Mouse (Mus musculus) lung, embryonic 15.5 days (tissue): ENCODE results near the gene 6430628N08Rik. TPM values are rescaled to one million over a fixed set of nuclear protein-coding genes. Genes with fewer than 3 reads are reported as not detected.
A peak's percentile ranks its signal among the peaks of the same experiment; 100 is the strongest.

Source experiments
- ATAC-seq: fragments of 200-750 bp; cut with Nextera tagmentation; 2 replicates; pipeline ENCODE4 v1.8.0; 2017; ENCODE audit warnings: moderate number of reproducible peaks, borderline replicate concordance; ENCODE audit not compliant: low FRiP score, low TSS enrichment; ENCODE audit errors: extremely low read depth
- H3K27ac ChIP-seq: fragments of 300-500 bp; sonication (generic); 2 replicates; pipeline ENCODE4 v1.5.1; 2015; ENCODE audit warnings: moderate library complexity, mild to moderate bottlenecking, inconsistent platforms
- H3K27me3 ChIP-seq: fragments of 300-500 bp; sonication (generic); 2 replicates; pipeline ENCODE4 v1.6.1; 2015; ENCODE audit warnings: inconsistent platforms
- H3K36me3 ChIP-seq: fragments of 300-500 bp; sonication (generic); 2 replicates; pipeline ENCODE4 v1.6.1; 2015; ENCODE audit warnings: inconsistent platforms
- H3K4me1 ChIP-seq: fragments of 300-500 bp; sonication (generic); 2 replicates; pipeline ENCODE4 v1.6.1; 2015; ENCODE audit warnings: inconsistent platforms
- H3K4me2 ChIP-seq: fragments of 300-500 bp; sonication (generic); 2 replicates; pipeline ENCODE4 v1.6.1; 2015; ENCODE audit warnings: inconsistent platforms, mild to moderate bottlenecking, moderate library complexity
- H3K4me3 ChIP-seq: fragments of 300-500 bp; sonication (generic); 2 replicates; pipeline ENCODE4 v1.5.1; 2015; ENCODE audit warnings: mild to moderate bottlenecking, inconsistent platforms
- H3K9ac ChIP-seq: fragments of 300-500 bp; sonication (generic); 2 replicates; pipeline ENCODE4 v1.6.1; 2015; ENCODE audit warnings: inconsistent platforms
- H3K9me3 ChIP-seq: fragments of 300-500 bp; sonication (generic); 2 replicates; pipeline ENCODE4 v1.6.1; 2016; ENCODE audit warnings: inconsistent platforms
- WGBS: fragments of 180-500 bp; shearing (Covaris S2); methylation state at CpG from one replicate; pipeline ENCODE4 v1.1.7; 2015; 5-methylcytosine and 5-hydroxymethylcytosine counted together
- polyA plus RNA-seq: library from polyadenylated mRNA; unstranded; fragments of >200 nt; fragmentation: Nextera tagmentation; extraction: Ambion mirVana; gene quantifications from 2 replicates; pipeline ENCODE4 v1.2.1, GENCODE M21; 2015

The 6430628N08Rik gene
- polyA plus RNA-seq, 1 experiment from 2014 or later: not detected

DNA sequence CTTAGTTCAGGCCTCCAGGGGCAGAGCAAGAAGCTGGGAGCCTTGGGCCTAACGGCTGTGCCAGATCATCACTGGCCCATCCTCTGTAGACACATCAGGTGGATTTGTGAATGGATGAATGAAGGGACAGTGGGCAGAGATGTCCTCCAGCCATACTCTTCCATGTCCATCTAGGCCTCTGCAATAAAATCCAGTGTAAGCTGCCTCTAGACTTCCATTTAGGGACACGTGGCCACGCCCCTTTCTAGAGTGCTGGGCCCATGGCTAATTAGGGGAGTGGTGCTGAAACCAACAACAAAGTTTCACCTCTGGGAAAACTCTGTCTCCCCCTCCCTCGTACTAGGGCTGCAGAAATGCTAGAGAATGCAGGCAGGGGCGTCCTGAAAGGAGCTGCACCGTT is 399 bp upstream of the 6430628N08Rik start:
- ATAC-seq: no peak
- WGBS: 9% methylated on average over 6 of the region's 6 CpGs
- no peak overlapping the region for H3K9ac ChIP-seq
- H3K4me1 ChIP-seq: peaks cover 8% of the 10 kb centered on the region
- no peaks in the 10 kb centered on the region for H3K36me3 ChIP-seq
- H3K27ac ChIP-seq: no peak overlapping the region
- peak overlapping the region; percentile 46 for H3K4me2 ChIP-seq
- H3K9me3 ChIP-seq: no peaks in the 10 kb centered on the region
- H3K4me3 ChIP-seq: peak overlapping the region; percentile 7; the same call in 1 of the 2 replicates
- H3K27me3 ChIP-seq: peaks cover 32% of the 10 kb centered on the region

DNA sequence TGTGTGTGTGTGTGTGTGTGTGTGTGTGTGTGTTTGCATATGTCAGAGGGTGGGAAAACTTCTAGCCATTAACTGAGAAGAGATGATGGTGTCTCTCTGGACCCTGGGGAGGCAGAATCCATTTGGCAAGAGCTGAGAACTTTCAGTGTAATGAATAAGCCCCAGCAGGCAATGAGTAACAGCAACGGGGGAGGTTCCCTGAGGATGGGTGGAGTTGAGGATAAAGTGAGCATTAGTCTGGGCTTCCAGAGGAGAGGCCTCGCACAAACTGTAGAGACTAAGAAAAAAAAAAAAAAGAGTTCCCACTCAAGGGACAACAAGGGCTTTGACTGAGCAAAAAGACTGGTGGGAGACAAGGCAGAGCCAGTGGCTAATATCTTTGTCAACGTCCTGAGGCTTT is 3.8 kb downstream of the 6430628N08Rik start:
- peaks cover 16% of the 10 kb centered on the region for H3K4me1 ChIP-seq
- no peak overlapping the region for H3K27ac ChIP-seq
- ATAC-seq: no peak
- WGBS: 5% methylated on average over 3 of the region's 3 CpGs
- no peaks in the 10 kb centered on the region for H3K9me3 ChIP-seq
- H3K27me3 ChIP-seq: peaks cover 72% of the 10 kb centered on the region
- no peak overlapping the region for H3K4me2 ChIP-seq
- no peak overlapping the region for H3K9ac ChIP-seq
- H3K36me3 ChIP-seq: no peaks in the 10 kb centered on the region
- H3K4me3 ChIP-seq: no peak overlapping the region

DNA sequence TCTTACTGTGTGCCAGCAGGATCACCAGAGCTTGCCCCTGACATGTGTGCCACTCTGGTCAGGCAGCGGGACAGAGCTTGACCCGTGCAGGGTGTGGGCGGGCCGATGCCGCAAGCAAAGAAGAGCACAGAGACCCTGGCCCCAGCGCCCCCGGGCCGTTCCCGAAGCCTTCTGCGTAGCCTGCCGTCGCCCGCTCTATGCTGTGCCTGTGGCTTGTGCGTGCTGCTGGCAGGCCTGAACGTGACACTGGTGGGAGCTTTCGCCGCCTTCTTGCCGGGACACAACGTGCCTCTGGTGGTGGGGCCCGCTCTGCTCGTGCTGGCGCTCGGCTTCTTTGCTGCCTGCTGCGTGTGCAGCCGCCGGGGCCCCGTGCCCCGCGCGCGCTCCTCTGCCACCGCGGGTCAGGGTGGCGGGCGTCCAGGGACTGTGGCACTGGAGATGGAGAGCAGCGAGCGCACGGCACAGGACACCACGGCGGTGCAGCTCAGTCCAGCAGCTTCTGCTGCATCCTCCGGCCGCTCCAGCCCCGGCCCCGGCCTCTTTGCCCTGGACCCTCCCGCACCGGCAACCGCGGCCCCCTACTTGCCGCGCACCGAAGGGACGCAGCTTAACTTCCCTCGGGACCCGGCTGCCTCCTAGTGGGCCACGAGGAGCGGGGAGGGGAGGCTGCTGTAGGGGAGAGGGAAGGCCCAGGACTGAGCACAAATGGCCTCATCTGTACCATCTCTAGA is 7.6 kb downstream of the 6430628N08Rik start:
- Histone ChIP-seq H3K9ac (peak overlapping the region; percentile 16; the same call in 1 of the 2 replicates), H3K27me3 (peaks cover 68% of the 10 kb centered on the region), H3K4me2 (peak overlapping the region; percentile 80), H3K27ac (no peak overlapping the region), H3K4me3 (peak overlapping the region; percentile 37), H3K4me1 (peaks cover 9% of the 10 kb centered on the region; the same call in 1 of the 2 replicates), H3K9me3 (no peaks in the 10 kb centered on the region), H3K36me3 (no peaks in the 10 kb centered on the region)
- 0 out of 2 replicates have a peak, but pooled peaks have one; percentile 36 for ATAC-seq
- WGBS: 1% methylated on average over 55 of the region's 56 CpGs

GRCm38 (mm10) chr4:115902816-115903215 is 12.4 kb downstream of the 6430628N08Rik start:
- Histone ChIP-seq H3K4me3 (no peak overlapping the region), H3K4me2 (no peak overlapping the region), H3K27me3 (peaks cover 72% of the 10 kb centered on the region), H3K9ac (no peak overlapping the region), H3K4me1 (peaks cover 8% of the 10 kb centered on the region; the same call in 1 of the 2 replicates), H3K9me3 (no peaks in the 10 kb centered on the region), H3K36me3 (no peaks in the 10 kb centered on the region), H3K27ac (no peak overlapping the region)
- no peak for ATAC-seq
- 15% methylated on average over 5 of the region's 5 CpGs for WGBS

DNA sequence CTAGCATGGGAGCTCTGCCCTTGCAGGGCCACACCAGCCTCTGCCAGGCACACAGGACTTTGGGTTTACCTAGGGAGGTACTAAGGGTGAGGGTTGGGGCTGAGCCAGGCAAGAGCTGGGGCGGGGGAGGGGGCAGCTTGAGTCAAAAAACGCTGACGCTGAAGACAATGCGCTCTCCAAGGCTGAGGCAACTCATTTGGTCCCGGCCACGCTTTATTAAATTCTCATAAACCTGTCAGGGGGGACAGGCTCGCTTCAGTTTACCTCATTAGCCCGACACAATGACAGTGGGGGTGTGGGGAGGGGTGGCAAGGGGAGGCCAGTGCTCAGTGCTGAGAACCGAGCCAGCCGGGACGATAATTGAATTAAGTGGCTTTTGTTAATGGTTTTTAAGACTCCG is 13.9 kb downstream of the 6430628N08Rik start:
- H3K27ac ChIP-seq: no peak overlapping the region
- peaks cover 56% of the 10 kb centered on the region for H3K27me3 ChIP-seq
- ATAC-seq: no peak
- no peak overlapping the region for H3K4me2 ChIP-seq
- H3K9ac ChIP-seq: no peak overlapping the region
- 19% methylated on average over 12 of the region's 12 CpGs for WGBS
- no peak overlapping the region for H3K4me3 ChIP-seq
- H3K9me3 ChIP-seq: no peaks in the 10 kb centered on the region
- H3K4me1 ChIP-seq: no peaks in the 10 kb centered on the region; the same call in 1 of the 2 replicates
- H3K36me3 ChIP-seq: no peaks in the 10 kb centered on the region

- Histone ChIP-seq H3K9ac (no peak overlapping the region), H3K9me3 (no peaks in the 10 kb centered on the region), H3K4me1 (no peaks in the 10 kb centered on the region; the same call in 1 of the 2 replicates), H3K4me2 (no peak overlapping the region), H3K4me3 (no peak overlapping the region), H3K27me3 (peaks cover 44% of the 10 kb centered on the region), H3K36me3 (no peaks in the 10 kb centered on the region), H3K27ac (no peak overlapping the region)
- 14% methylated on average over 7 of the region's 7 CpGs for WGBS
- ATAC-seq: no peak
Measured at GRCm38 (mm10) chr4:115905701-115906100, 15.2 kb downstream of the 6430628N08Rik start.

- no peaks in the 10 kb centered on the region for H3K36me3 ChIP-seq
- 72% methylated on average over 3 of the region's 3 CpGs for WGBS
- no peak overlapping the region for H3K9ac ChIP-seq
- no peak overlapping the region for H3K4me2 ChIP-seq
- ATAC-seq: no peak
- no peak overlapping the region for H3K4me3 ChIP-seq
- no peaks in the 10 kb centered on the region for H3K9me3 ChIP-seq
- H3K4me1 ChIP-seq: no peaks in the 10 kb centered on the region; the same call in 1 of the 2 replicates
- H3K27me3 ChIP-seq: peaks cover 37% of the 10 kb centered on the region
- H3K27ac ChIP-seq: no peak overlapping the region
Measured at GRCm38 (mm10) chr4:115906791-115907190, 16.3 kb downstream of the 6430628N08Rik start.

GRCm38 (mm10) chr4:115907994-115908393 is 17.5 kb downstream of the 6430628N08Rik start:
- Histone ChIP-seq H3K36me3 (no peaks in the 10 kb centered on the region), H3K4me2 (no peak overlapping the region), H3K4me1 (no peaks in the 10 kb centered on the region; the same call in 1 of the 2 replicates), H3K9me3 (no peaks in the 10 kb centered on the region), H3K9ac (no peak overlapping the region), H3K27ac (no peak overlapping the region), H3K4me3 (no peak overlapping the region), H3K27me3 (peaks cover 30% of the 10 kb centered on the region)
- ATAC-seq: no peak
- 48% methylated on average over 1 of the region's 1 CpGs for WGBS

- Histone ChIP-seq H3K27me3 (peaks cover 26% of the 10 kb centered on the region), H3K9me3 (no peaks in the 10 kb centered on the region), H3K36me3 (no peaks in the 10 kb centered on the region), H3K4me1 (no peaks in the 10 kb centered on the region; the same call in 1 of the 2 replicates), H3K4me2 (no peak overlapping the region), H3K27ac (no peak overlapping the region), H3K9ac (no peak overlapping the region), H3K4me3 (no peak overlapping the region)
- ATAC-seq: no peak; the same call in 1 of the 2 replicates
- 12% methylated on average over 7 of the region's 7 CpGs for WGBS
Measured at GRCm38 (mm10) chr4:115908641-115909040, 18.2 kb downstream of the 6430628N08Rik start.

- no peak overlapping the region for H3K4me3 ChIP-seq
- peaks cover 4% of the 10 kb centered on the region; the same call in 1 of the 2 replicates for H3K27me3 ChIP-seq
- WGBS: 1% methylated on average over 4 of the region's 4 CpGs
- H3K9ac ChIP-seq: no peak overlapping the region
- H3K4me1 ChIP-seq: no peaks in the 10 kb centered on the region; the same call in 1 of the 2 replicates
- H3K9me3 ChIP-seq: no peaks in the 10 kb centered on the region
- no peak overlapping the region for H3K27ac ChIP-seq
- no peak for ATAC-seq
- H3K36me3 ChIP-seq: no peaks in the 10 kb centered on the region
- H3K4me2 ChIP-seq: no peak overlapping the region
Measured at GRCm38 (mm10) chr4:115911586-115911985, 21.1 kb downstream of the 6430628N08Rik start.

- no peak overlapping the region for H3K4me2 ChIP-seq
- no peak overlapping the region for H3K9ac ChIP-seq
- H3K9me3 ChIP-seq: no peaks in the 10 kb centered on the region
- H3K4me1 ChIP-seq: no peaks in the 10 kb centered on the region
- WGBS: 70% methylated on average over 16 of the region's 16 CpGs
- H3K27ac ChIP-seq: no peak overlapping the region
- no peaks in the 10 kb centered on the region for H3K36me3 ChIP-seq
- peaks cover 12% of the 10 kb centered on the region for H3K27me3 ChIP-seq
- no peak overlapping the region for H3K4me3 ChIP-seq
- ATAC-seq: no peak
Measured at GRCm38 (mm10) chr4:115919911-115920310, 29.4 kb downstream of the 6430628N08Rik start.

GRCm38 (mm10) chr4:115922688-115923087 is 32.2 kb downstream of the 6430628N08Rik start:
- Histone ChIP-seq H3K4me2 (no peak overlapping the region), H3K36me3 (no peaks in the 10 kb centered on the region), H3K9ac (no peak overlapping the region), H3K27ac (no peak overlapping the region), H3K4me3 (no peak overlapping the region), H3K27me3 (peaks cover 13% of the 10 kb centered on the region), H3K9me3 (no peaks in the 10 kb centered on the region), H3K4me1 (no peaks in the 10 kb centered on the region)
- 71% methylated on average over 5 of the region's 5 CpGs for WGBS
- no peak for ATAC-seq
